Mouse (Mus musculus) midbrain, embryonic 13.5 days (tissue): ENCODE data around the gene Pank2. TPM values are rescaled to one million over a fixed set of nuclear protein-coding genes. Genes with fewer than 3 reads are reported as not detected.
"Not testable (repeated sequence)": the region's sequence is repeated elsewhere in the genome, so short reads cannot be mapped to it uniquely, and the experiment has no call there.

ENCODE experiments used
- ATAC-seq: fragments of 200-750 bp; cut with Nextera tagmentation; 2 replicates; pipeline ENCODE4 v1.8.0; 2017; ENCODE audit warnings: mild to moderate bottlenecking, moderate TSS enrichment, moderate library complexity
- H3K27ac ChIP-seq: fragments of 300-500 bp; sonication (generic); 2 replicates; pipeline ENCODE4 v1.5.1; 2015; ENCODE audit warnings: inconsistent platforms, mild to moderate bottlenecking, moderate library complexity
- H3K27me3 ChIP-seq: fragments of 300-500 bp; sonication (generic); 2 replicates; pipeline ENCODE4 v1.6.1; 2015; ENCODE audit warnings: mild to moderate bottlenecking, inconsistent platforms
- H3K36me3 ChIP-seq: fragments of 300-500 bp; sonication (generic); 2 replicates; pipeline ENCODE4 v1.6.1; 2015; ENCODE audit warnings: mild to moderate bottlenecking, inconsistent platforms
- H3K4me1 ChIP-seq: fragments of 300-500 bp; sonication (generic); replicated peaks from 2 replicates; pipeline ENCODE4 v1.6.1; 2015; ENCODE audit warnings: inconsistent platforms
- H3K4me2 ChIP-seq: fragments of 300-500 bp; sonication (generic); replicated peaks from 2 replicates; pipeline ENCODE4 v1.6.1; 2015; ENCODE audit warnings: moderate library complexity, mild to moderate bottlenecking, inconsistent platforms
- H3K4me3 ChIP-seq: fragments of 300-500 bp; sonication (generic); replicated peaks from 2 replicates; pipeline ENCODE4 v1.5.1; 2015; ENCODE audit warnings: mild to moderate bottlenecking, inconsistent platforms
- H3K9ac ChIP-seq: fragments of 300-500 bp; sonication (generic); replicated peaks from 2 replicates; pipeline ENCODE4 v1.6.1; 2015; ENCODE audit warnings: mild to moderate bottlenecking, inconsistent platforms
- H3K9me3 ChIP-seq: fragments of 300-500 bp; sonication (generic); 2 replicates; pipeline ENCODE4 v1.6.1; 2016; ENCODE audit warnings: mild to moderate bottlenecking, inconsistent platforms
- WGBS: fragments of 180-500 bp; shearing (Covaris S2); methylation state at CpG from one replicate; pipeline ENCODE4 v1.1.7; 2015; 5-methylcytosine and 5-hydroxymethylcytosine counted together
- polyA plus RNA-seq: library from polyadenylated mRNA; unstranded; fragments of >200 nt; fragmentation: Nextera tagmentation; extraction: Ambion mirVana; gene quantifications from 2 replicates; pipeline ENCODE4 v1.2.1, GENCODE M21; 2015

Gene Pank2
- polyA plus RNA-seq, 1 experiment from 2014 or later = 33.9 TPM

GRCm38 (mm10) chr2:131304497-131304896, 42.2 kb downstream of the Pank2 start:
- H3K9me3 ChIP-seq = no peaks in the 10 kb centered on the region
- no peaks in the 10 kb centered on the region for H3K27me3 ChIP-seq
- WGBS = 88% methylated on average over 9 of the region's 9 CpGs
- H3K9ac ChIP-seq = no peak overlapping the region
- no peak overlapping the region for H3K4me3 ChIP-seq
- ATAC-seq = no peak
- H3K36me3 ChIP-seq = peaks cover 52% of the 10 kb centered on the region
- H3K4me2 ChIP-seq = no peak overlapping the region
- H3K4me1 ChIP-seq = no peaks in the 10 kb centered on the region
- no peak overlapping the region for H3K27ac ChIP-seq

- ATAC-seq, H3K4me1 ChIP-seq: not testable (repeated sequence)
- 82% methylated on average over 1 of the region's 1 CpGs for WGBS
These were observed 42.9 kb downstream of the Pank2 start for GRCm38 (mm10) chr2:131305226-131305625.

GRCm38 (mm10) chr2:131307391-131307790, 45.1 kb downstream of the Pank2 start:
- no peak overlapping the region for H3K4me2 ChIP-seq
- H3K27me3 ChIP-seq = no peaks in the 10 kb centered on the region
- no peak overlapping the region for H3K4me3 ChIP-seq
- H3K4me1 ChIP-seq = no peaks in the 10 kb centered on the region
- no peak for ATAC-seq
- no peaks in the 10 kb centered on the region for H3K9me3 ChIP-seq
- peaks cover 45% of the 10 kb centered on the region for H3K36me3 ChIP-seq
- no peak overlapping the region for H3K9ac ChIP-seq
- WGBS = 82% methylated on average over 5 of the region's 5 CpGs
- no peak overlapping the region for H3K27ac ChIP-seq

More at GRCm38 (mm10) chr2:131305226-131305625, 42.9 kb downstream of the Pank2 start:
- not testable (repeated sequence) for H3K4me3 ChIP-seq, H3K4me2 ChIP-seq, H3K9ac ChIP-seq, H3K27ac ChIP-seq, H3K9me3 ChIP-seq, H3K27me3 ChIP-seq
- H3K36me3 ChIP-seq = peaks cover 48% of the 10 kb centered on the region

GRCm38 (mm10) chr2:131307822-131308221, 45.5 kb downstream of the Pank2 start:
- no peaks in the 10 kb centered on the region for H3K27me3 ChIP-seq
- 71% methylated on average over 2 of the region's 2 CpGs for WGBS
- H3K9ac ChIP-seq = no peak overlapping the region
- H3K36me3 ChIP-seq = peaks cover 45% of the 10 kb centered on the region
- no peak for ATAC-seq
- H3K4me3 ChIP-seq = no peak overlapping the region
- no peaks in the 10 kb centered on the region for H3K9me3 ChIP-seq
- no peak overlapping the region for H3K27ac ChIP-seq
- no peaks in the 10 kb centered on the region for H3K4me1 ChIP-seq
- H3K4me2 ChIP-seq = no peak overlapping the region

GRCm38 (mm10) chr2:131309296-131309695, 47.0 kb downstream of the Pank2 start:
- no peak overlapping the region for H3K9ac ChIP-seq
- ATAC-seq = no peak
- no peak overlapping the region for H3K4me3 ChIP-seq
- no peaks in the 10 kb centered on the region for H3K9me3 ChIP-seq
- H3K4me2 ChIP-seq = no peak overlapping the region
- no peaks in the 10 kb centered on the region for H3K27me3 ChIP-seq
- no peaks in the 10 kb centered on the region for H3K4me1 ChIP-seq
- 81% methylated on average over 6 of the region's 6 CpGs for WGBS
- peaks cover 30% of the 10 kb centered on the region for H3K36me3 ChIP-seq
- no peak overlapping the region for H3K27ac ChIP-seq

GRCm38 (mm10) chr2:131316167-131316566, 53.9 kb downstream of the Pank2 start:
- no peaks in the 10 kb centered on the region for H3K27me3 ChIP-seq
- peaks cover 23% of the 10 kb centered on the region for H3K36me3 ChIP-seq
- WGBS = 87% methylated on average over 2 of the region's 2 CpGs
- H3K4me2 ChIP-seq = no peak overlapping the region
- no peak overlapping the region for H3K4me3 ChIP-seq
- ATAC-seq = peak; percentile 48
- H3K4me1 ChIP-seq = no peaks in the 10 kb centered on the region
- H3K9ac ChIP-seq = no peak overlapping the region
- H3K9me3 ChIP-seq = 0 out of 2 replicates have a peak, but pooled peaks cover 11% of the 10 kb centered on the region
- H3K27ac ChIP-seq = no peak overlapping the region

GRCm38 (mm10) chr2:131319401-131319800, 57.1 kb downstream of the Pank2 start:
- peaks cover 9% of the 10 kb centered on the region for H3K36me3 ChIP-seq
- H3K4me3 ChIP-seq = no peak overlapping the region
- H3K9me3 ChIP-seq = 0 out of 2 replicates have a peak, but pooled peaks cover 11% of the 10 kb centered on the region
- WGBS = 90% methylated on average over 6 of the region's 6 CpGs
- ATAC-seq = no peak
- no peak overlapping the region for H3K27ac ChIP-seq
- no peaks in the 10 kb centered on the region for H3K27me3 ChIP-seq
- H3K4me2 ChIP-seq = no peak overlapping the region
- no peak overlapping the region for H3K9ac ChIP-seq
- H3K4me1 ChIP-seq = no peaks in the 10 kb centered on the region

- H3K4me2 ChIP-seq, H3K36me3 ChIP-seq, H3K9ac ChIP-seq, H3K4me1 ChIP-seq, H3K4me3 ChIP-seq, H3K27ac ChIP-seq, H3K27me3 ChIP-seq, ATAC-seq: not testable (repeated sequence)
- 86% methylated on average over 3 of the region's 3 CpGs for WGBS
- 0 out of 2 replicates have a peak, but pooled peaks cover 11% of the 10 kb centered on the region for H3K9me3 ChIP-seq
These were observed 58.9 kb downstream of the Pank2 start for GRCm38 (mm10) chr2:131321192-131321591.

- no peak overlapping the region for H3K4me3 ChIP-seq
- no peak overlapping the region for H3K9ac ChIP-seq
- no peaks in the 10 kb centered on the region for H3K27me3 ChIP-seq
- no peak overlapping the region for H3K4me2 ChIP-seq
- no peak for ATAC-seq
- 0 out of 2 replicates have a peak, but pooled peaks cover 4% of the 10 kb centered on the region for H3K9me3 ChIP-seq
- 78% methylated on average over 1 of the region's 1 CpGs for WGBS
- H3K4me1 ChIP-seq = no peaks in the 10 kb centered on the region
- no peak overlapping the region for H3K27ac ChIP-seq
- H3K36me3 ChIP-seq = peaks cover 3% of the 10 kb centered on the region; the same call in 1 of the 2 replicates
These were observed 61.4 kb downstream of the Pank2 start for GRCm38 (mm10) chr2:131323675-131324074.

- H3K4me2 ChIP-seq = no peak overlapping the region
- no peaks in the 10 kb centered on the region for H3K36me3 ChIP-seq
- H3K27me3 ChIP-seq = no peaks in the 10 kb centered on the region
- no peak overlapping the region for H3K9ac ChIP-seq
- no peaks in the 10 kb centered on the region for H3K9me3 ChIP-seq
- H3K4me3 ChIP-seq = no peak overlapping the region
- H3K27ac ChIP-seq = no peak overlapping the region
- H3K4me1 ChIP-seq = no peaks in the 10 kb centered on the region
- WGBS = 83% methylated on average over 3 of the region's 3 CpGs
- no peak for ATAC-seq
These were observed 63.7 kb downstream of the Pank2 start for GRCm38 (mm10) chr2:131326044-131326443.

- 97% methylated on average over 1 of the region's 1 CpGs for WGBS
These were observed 66.7 kb downstream of the Pank2 start for GRCm38 (mm10) chr2:131328981-131329380.

GRCm38 (mm10) chr2:131330548-131330947, 68.3 kb downstream of the Pank2 start:
- Histone ChIP-seq H3K4me3 (no peak overlapping the region), H3K27me3 (no peaks in the 10 kb centered on the region), H3K36me3 (no peaks in the 10 kb centered on the region), H3K4me1 (no peaks in the 10 kb centered on the region), H3K9me3 (no peaks in the 10 kb centered on the region), H3K4me2 (no peak overlapping the region), H3K27ac (no peak overlapping the region), H3K9ac (no peak overlapping the region)
- ATAC-seq = no peak
- WGBS = 78% methylated on average over 3 of the region's 3 CpGs

More at GRCm38 (mm10) chr2:131328981-131329380, 66.7 kb downstream of the Pank2 start:
- Histone ChIP-seq H3K9me3 (no peaks in the 10 kb centered on the region), H3K27me3 (no peaks in the 10 kb centered on the region), H3K9ac (no peak overlapping the region), H3K4me1 (no peaks in the 10 kb centered on the region), H3K27ac (no peak overlapping the region), H3K4me2 (no peak overlapping the region), H3K4me3 (no peak overlapping the region), H3K36me3 (no peaks in the 10 kb centered on the region)
- ATAC-seq = no peak

GRCm38 (mm10) chr2:131337602-131338001, 75.3 kb downstream of the Pank2 start:
- Histone ChIP-seq H3K36me3 (no peaks in the 10 kb centered on the region), H3K9me3 (no peaks in the 10 kb centered on the region), H3K27ac (no peak overlapping the region), H3K4me3 (no peak overlapping the region), H3K4me2 (no peak overlapping the region), H3K9ac (no peak overlapping the region), H3K27me3 (no peaks in the 10 kb centered on the region), H3K4me1 (0 out of 2 replicates have a peak, but pooled peaks cover 4% of the 10 kb centered on the region)
- 87% methylated on average over 6 of the region's 6 CpGs for WGBS
- no peak for ATAC-seq
